Mouse (Mus musculus) embryonic fibroblast, embryonic 13.5 days (primary cell): ENCODE results near the gene Ppp1r15b.

Experiments used
- CTCF ChIP-seq: IDR thresholded peaks from 2 replicates; pipeline ENCODE4 v1.5.1; 2011; ENCODE audit warnings: mild to moderate bottlenecking, control low read depth, low read length, moderate library complexity, borderline replicate concordance; ENCODE audit not compliant: insufficient read depth
- POLR2A ChIP-seq: IDR thresholded peaks from 2 replicates; pipeline ENCODE4 v1.6.1; 2011; ENCODE audit warnings: low read depth, mild to moderate bottlenecking, control low read depth, low read length, moderate library complexity

DNA sequence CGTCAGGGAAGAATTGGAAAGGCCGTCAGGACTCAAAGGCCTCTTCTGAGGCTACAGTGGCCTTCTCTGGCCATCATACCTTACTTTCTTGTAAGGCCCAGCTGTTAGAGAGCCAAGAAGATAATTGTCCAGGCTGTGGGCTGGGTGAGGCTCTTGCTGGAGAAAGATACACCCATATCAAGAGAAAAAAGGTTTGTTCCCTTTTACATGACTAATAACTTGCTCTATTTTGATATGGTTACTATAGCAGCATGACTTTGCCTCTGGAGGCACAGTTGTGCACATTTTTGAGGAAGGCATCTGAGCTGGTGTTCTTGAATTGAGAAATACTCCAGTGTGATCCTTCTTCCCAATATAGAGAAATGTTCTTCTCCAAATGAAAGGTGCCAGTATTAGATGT lies 2.5 kb downstream of the Ppp1r15b start:
- TF ChIP-seq POLR2A (no peak), CTCF (no peak)
